Mouse (Mus musculus) megakaryocyte-erythroid progenitor cell, adult 5-6 weeks (primary cell): ENCODE measurements around the gene Glmp. TPM values are rescaled to one million over a fixed set of nuclear protein-coding genes. Genes with fewer than 3 reads are reported as not detected.
"Not testable (repeated sequence)": the region's sequence is repeated elsewhere in the genome, so short reads cannot be mapped to it uniquely, and the experiment has no call there.

ENCODE experiments used
- ATAC-seq: replicated peaks from 2 replicates; pipeline ENCODE4 v1.8.0; 2016; ENCODE audit warnings: mild to moderate bottlenecking, inconsistent platforms; ENCODE audit not compliant: severe bottlenecking, poor library complexity, low FRiP score, low TSS enrichment
- total RNA-seq, 2 experiments: library from RNA; stranded (forward) in 1 of 2; stranded (reverse) in 1 of 2; fragments of 200-1000, 215-1000 nt in 1 of 2; fragments of >200 nt in 1 of 2; fragmentation: Nextera tagmentation in 1 of 2; gene quantifications; 2 replicates each; pipeline ENCODE4 v1.2.3; 2014 to 2017

The Glmp gene
- total RNA-seq, 2 experiments from 2014 or later = 7.0 to 39.2 TPM

DNA sequence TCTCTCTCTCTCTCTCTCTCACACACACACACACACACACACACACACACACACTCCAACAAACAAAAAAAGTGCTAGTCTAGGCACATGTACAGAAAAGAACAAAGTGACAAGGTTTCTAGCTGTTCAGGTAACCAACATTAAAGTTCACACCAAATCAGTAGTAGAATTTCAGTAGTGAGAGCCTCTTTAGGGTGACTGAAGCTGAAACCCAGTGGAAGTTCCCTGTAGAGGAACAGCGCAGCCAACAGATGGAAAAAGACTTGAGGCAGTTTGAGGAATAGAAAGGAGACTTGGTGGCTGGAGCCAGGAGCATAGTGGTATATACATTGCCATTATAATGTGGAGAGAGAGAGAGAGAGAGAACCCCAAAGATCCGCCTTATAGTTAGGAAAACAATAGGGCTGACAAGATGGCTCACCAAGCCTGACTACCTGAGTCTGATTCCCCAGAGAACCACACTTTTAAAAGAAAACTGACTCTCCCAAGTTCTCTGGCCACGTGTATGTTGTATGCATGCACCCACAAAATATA lies 10.1 kb downstream of the Glmp start:
- no peak for ATAC-seq

DNA sequence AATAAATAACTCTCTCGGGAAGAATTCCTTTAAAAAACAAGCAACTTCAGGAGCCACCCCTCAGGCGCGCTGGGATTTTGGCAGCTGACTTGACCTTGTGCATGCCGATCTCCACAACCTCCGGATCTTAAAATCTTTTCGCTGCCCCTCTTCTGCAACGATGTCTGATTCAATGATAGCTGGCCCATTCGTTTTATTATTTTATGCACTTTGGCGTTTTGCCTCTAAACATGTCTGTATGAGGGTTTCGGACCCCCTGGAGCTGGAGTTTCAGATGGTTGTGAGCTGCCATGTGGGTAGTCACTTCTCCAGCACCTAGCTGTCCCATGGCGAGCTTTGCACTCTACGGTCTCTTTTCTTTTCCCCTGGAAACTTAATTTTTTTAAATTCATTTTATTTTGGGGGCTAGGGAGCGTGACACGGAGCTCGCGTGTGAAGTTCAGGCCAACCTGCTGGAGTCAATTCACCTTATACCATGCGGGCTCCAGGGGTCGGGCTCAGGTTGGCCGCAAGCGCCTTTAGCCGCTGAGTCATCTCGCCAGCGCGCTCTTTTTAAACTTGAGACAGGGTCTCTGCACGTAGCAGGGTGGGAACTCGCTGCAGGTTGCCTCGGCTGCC lies 10.7 kb downstream of the Glmp start:
- peak; percentile 38 for ATAC-seq

DNA sequence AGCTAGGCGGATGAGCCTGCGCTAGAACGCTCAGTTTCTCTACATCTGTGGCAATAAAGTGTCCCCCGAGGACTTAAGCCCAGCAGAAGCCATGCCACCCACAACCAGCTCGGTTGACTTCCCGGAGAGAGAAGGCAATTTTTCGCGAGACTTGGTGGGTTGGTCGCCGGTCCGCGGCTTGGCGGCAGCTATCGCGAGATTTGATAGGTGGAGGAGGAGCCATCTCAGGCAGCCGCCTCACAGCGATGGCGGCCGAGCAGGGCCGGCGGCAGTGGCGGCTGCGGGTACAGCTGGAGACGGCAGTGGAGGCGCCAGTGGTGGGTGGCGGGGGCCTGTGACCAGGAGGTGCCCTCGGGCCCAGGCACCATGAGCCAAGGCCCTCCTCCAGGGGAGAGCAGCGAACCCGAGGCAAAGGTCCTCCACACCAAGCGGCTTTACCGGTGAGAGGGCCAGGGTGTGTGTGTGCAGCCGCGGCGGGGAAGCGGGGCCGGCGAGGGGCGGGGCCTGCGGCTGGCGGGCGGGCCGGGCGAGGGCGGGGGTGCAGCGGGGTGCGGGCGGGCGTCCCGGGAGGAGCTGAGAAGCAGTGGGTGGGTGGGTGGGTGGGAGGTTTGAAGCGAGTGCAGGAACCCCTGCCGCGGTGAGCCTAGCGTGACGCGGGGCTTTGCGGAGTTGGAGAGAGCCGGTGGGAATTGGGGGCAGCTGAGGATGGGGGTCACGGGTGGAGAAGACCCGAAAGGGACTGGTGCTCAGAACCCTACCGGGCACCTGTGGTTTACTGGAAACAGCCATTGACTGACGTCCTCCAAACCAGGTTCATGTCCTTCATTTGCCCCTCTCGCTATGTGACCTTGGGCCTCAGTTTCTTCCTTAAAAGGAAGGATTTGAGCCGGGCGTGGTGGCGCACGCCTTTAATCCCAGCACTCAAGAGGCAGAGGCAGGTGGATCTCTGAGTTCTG lies 11.5 kb downstream of the Glmp start, which contains the start of the genes Tmem79 and Smg5:
Gene Tmem79 (minus strand): TSS at position 91 of the 956 bp plus-strand sequence.
Gene Smg5 (plus strand): TSS at position 203 of the 956 bp plus-strand sequence.
- ATAC-seq = peak; percentile 88

DNA sequence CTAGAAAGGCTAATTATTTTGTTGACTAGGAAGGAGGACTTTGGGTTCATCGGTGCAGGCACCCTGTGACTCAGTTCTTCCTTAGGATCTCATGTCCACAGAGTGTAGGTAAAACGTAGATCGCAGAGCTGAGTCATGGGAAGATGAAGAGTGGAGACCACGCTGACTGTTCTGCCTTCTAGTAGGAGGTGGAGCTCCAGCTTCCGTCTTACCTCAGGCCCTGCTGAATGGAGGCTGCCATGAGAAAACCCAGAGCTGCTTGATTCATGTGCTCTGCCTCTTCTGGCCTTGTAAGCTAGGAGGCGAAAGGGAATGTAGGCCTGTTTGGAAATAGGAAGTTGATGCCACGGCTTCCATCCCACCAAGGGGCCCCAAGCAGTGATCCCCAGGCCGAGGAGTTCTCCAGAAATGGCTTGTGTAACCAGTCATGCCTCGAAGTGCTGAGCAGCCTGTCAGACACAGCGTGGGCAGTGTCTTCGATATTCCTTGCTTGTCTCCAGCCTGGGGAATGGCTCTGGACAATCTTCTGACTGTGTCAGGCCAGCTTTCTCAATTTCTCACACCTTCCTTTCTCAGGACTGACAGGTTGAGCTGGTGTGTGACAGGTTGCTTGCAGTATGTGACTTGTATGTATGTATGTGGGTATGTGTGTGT lies 12.7 kb downstream of the Glmp start:
- no peak for ATAC-seq

DNA sequence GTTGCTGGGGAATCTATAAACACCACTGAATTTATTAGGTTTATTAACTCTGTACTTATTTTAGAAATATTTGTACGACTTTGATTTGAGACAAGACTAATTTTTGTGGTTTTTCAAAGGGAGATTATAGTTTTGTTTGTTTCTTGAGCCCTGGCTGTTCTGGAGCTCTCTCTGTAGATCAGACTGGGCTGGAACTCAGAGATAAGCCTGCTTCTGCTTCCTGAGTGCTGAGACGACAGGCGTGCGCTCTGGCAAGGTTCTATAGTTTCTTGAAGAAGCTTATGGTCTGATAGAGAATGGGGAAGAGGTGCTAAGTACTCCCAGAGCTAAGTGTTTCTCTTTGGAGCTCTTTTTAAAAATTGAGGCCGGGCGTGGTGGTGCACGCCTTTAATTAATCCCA lies 13.5 kb downstream of the Glmp start:
- ATAC-seq = peak; percentile 78

DNA sequence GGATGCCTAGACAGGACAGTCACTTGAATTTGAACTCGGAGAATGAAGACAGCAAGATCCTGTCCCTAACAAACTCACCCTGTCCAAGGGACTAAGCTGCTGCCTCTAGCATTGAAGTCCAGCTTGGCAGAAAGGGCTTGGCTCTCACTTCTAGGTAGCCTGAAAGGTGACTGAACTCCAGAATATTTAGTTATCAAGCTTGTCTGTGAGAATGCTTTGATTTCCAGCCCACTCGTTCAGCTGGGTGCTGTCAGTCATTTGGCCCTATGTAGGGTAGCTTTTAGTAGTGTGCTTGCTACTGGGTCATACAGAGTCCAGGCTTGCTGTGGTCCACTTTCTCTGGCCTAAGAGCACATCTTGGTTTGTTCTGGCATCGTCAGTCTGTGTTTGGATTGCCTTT lies 14.2 kb downstream of the Glmp start:
- no peak for ATAC-seq

DNA sequence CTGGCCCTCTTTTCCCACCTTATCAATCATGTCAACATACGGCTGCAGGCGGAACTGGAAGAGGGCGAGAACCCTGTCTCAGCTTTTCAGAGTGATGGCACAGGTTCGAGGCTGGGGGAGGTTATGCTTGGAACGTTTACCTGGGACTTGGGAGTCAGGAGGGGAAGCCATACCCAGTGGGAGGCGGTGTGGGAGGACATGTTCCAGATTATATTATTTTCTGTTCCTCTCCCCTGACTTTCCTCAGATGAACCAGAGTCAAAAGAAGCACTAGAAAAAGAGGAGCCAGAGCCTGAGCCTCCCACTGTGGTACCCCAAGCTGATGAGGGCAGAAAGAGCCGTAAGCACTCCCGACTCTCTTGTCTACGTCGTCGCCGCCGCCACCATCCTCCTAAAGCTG lies 25.9 kb downstream of the Glmp start:
- ATAC-seq = no peak

DNA sequence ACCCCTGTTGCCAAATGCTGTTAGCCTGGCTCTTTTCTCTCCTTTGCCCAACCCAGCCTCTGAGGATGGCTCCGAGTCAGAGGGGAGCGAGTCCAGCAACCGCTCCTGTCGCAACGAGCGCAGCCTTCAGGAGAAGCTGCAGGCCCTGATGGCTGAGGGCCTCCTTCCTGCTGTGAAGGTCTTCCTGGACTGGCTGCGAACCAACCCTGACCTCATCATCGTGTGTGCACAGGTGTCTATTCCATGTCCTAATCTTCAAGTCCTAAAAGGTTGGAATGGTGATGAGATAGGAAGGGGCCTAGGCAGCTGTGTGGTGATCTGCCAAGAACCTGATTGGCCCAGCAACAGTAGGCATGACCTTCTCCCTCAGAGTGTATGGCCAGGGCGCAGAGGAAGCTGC lies 28.1 kb downstream of the Glmp start:
- ATAC-seq = no peak

DNA sequence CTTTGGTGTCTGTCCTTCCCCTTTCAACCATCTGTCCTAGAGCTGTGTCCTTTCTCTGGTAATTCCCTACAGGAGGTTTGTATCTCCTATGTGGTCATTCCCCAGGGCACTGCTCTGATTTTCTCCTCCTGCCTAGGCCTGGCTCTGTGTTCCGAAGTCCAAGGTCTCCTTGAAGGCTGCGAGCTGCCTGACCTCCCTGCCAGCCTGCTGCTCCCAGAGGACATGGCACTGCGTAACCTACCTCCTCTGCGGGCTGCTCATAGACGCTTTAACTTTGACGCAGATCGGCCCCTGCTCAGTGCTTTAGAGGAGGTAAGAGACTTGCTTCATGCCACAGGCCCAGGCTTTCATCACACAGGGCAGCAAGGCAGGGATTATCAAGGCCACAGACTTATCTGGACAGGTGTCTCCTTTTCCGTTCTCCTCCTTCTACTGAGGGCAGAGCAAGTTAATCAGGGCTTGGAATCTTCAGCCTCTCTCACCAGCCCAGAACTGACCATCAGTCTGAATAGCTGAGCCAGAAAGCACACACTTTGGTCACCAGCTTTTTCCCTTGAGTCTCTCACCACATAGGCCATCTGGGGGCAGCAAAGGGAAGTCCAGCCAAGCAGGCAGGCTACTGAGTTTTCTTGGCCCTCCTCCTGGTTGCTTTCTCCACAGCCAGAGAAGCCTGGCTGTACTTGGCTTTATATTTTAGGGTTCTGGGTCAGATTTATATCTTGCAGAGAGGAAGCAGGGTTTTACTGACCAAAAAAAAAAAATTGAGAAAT lies 29.8 kb downstream of the Glmp start:
- no peak for ATAC-seq

DNA sequence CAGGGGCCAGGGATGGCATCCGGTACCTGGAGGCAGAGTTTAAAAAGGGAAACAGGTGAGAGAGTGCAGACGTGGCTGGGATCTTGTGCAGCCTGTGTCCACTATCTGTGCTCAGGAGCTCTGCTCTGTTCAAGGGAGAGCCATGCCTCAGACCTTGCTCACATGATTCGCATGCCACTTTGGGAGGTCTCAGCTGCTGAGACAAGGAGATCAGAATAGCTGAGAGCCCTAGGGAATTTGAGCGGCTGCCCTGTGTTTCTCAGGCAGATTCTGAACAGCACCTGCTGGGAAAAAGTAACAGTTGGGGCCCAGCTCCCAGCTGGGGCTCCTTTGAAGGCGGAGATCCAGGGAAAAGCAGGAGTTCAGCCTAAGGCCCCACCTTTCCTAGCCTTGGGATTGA lies 34.8 kb downstream of the Glmp start:
- ATAC-seq = no peak

DNA sequence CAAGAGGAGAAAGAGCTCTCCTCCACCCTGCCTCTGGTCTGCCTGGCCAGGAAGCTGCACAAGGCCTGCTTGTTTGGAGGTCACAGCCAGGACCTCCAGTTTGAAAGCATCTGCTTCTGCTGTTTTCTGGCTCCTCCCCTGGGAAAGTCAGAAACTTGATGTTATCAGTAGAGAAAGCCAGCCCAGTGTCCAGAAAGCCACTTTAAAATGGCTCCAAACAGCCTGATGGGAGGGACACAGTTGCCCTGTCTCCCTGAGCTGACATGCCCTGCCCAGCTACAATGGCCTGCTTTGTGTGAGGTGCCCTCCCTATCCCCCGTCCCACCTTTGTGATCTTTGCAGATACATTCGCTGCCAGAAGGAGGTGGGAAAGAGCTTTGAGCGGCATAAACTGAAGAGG lies 35.2 kb downstream of the Glmp start:
- no peak for ATAC-seq

DNA sequence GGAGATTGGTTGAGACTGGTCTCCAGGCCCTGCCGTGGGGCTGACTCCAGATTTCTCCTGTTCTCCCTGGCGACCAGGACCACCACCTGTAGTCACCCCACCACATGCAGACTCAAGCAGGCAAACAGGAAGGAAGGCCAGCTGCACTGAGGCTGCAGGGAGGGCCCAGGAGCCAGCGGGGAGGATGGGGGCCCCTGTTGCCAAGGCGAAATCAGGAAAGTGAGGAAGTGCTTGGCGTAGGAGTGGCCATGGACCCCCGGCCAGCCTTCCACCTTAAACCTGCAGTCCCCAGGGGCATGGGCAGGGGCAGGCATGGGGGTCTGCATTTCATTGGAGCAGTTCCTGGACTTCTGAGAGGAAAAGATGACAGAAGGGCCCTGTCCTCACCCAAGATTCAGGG lies 36.3 kb downstream of the Glmp start:
- no peak for ATAC-seq

DNA sequence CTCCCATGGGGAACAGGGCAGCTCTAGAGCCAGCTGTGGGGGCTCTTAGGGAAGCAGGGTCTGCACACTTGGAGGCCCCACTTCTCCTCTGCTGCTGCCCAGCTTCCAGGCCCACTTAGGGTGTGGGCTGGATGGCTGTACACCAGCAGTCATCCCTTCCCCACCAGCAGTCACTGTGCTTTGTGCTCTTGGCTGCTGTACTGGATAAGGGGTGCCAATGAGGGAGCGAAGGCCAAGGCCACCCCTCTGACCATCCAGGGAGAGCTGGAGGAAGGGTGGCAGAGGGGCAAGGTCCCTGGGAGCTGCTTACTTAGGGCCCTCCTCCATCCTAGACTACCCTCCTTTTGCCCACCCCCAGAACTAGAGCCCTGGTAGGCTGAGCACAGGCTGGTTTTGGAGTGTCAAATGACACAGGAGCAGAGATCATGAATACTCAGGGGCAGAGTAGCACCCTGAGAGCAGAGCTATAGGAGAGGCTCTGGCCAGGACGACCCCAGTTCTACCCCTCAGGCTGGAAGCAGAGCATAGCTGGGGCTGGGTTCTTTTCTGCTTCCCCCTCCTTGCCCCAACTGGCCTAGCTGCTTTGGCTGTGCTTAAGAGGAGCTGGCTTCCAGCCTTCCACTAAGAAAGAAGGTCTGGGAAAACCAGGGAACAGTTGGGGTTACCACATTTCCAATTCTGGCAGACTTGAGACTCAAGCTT lies 36.9 kb downstream of the Glmp start:
- no peak for ATAC-seq

DNA sequence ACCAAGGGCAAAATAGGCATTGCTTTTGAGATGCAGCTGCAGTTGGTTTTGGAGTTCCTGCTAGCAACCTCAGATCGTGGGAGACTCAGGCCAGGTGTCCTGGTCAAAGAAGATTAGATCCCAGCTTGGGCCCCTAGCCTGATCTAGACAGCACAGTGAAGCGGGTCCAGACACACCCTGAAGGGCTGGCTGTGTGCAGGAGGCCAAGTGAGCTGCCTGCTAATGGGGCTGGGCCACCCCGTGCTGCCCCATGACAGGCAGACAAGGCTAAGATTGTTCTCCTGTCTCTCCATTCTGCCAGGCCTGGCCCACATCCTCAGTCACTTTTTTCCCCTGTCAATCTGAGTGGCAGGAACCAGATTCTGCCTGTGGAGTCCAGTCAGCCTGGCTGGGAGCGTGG lies 38.9 kb downstream of the Glmp start:
- peak; percentile 74 for ATAC-seq

DNA sequence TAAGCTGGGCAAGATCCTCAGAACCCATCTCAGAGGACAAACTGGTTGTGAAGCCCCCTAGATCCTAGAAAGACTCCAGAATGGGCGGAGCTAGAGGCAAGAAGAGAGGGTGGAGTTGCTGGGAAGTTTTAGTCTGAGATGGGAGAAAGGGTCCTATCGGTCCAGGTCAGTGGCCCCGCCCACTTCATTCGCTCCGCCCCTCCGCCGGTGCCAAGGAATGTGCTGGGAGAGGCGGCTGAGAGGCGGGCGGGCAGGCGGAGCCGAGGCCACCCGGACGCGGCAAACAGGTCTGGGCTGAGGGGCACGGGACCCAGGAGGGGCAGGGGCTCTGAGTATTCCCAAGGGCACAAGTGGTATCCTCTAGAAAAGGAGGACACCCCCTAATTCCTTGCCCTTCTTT lies 39.5 kb downstream of the Glmp start, which contains the start of gene Paqr6:
Gene Paqr6 (plus strand): TSS at position 248 of the 400 bp plus-strand sequence.
- ATAC-seq = no peak

DNA sequence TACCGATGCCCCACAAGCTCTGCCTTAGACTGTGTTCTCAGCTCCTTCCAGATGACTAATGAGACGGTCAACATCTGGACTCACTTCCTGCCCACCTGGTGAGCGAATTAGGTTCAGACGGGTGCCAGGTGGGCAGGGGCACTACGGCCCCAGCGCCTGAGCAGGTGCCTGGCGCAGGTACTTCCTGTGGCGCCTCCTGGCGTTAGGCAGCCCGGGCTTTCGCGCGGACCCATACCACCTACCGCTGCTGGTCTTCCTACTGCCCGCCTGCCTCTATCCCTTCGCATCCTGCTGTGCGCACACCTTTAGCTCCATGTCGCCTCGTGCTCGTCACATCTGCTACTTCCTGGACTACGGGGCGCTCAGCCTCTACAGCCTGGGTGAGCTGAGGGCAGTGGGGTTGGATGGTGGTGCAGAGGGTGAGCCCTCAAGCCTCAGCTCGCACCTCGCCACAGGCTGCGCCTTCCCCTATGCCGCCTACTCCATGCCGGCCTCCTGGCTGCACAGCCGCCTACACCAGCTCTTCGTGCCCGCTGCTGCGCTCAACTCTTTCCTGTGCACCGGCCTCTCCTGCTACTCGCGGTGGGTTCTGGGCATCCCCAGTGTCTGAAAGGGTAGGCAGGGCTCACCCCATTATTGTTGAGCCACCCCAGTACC lies 41.0 kb downstream of the Glmp start:
- ATAC-seq = no peak

DNA sequence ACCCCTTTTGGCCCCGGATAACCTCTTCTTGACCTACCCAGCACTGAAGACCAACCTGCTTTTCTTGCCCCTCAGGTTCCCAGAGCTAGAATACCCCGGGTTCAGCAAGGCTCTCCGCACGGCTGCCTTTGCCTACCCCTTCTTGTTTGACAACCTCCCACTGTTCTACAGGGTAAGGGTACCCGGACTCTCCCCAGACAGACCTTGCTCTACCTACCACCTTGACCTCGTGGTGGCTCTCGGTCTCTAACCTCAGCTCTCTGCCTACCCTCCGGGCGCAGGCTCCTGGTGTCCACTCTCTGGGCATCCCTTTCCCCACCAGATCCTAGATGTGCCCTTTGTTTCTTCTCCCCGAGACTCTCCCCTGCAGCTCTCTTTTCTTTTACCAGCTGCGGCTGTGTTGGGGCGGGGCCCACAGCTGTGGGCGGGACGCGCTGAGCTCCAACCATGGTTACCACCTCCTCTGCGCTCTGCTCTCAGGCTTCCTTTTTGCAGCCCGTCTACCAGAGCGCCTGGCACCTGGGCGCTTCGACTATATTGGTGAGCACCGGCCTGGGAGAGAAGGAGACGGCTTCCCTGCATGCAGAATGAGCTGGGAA lies 42.1 kb downstream of the Glmp start:
- peak; percentile 73 for ATAC-seq

DNA sequence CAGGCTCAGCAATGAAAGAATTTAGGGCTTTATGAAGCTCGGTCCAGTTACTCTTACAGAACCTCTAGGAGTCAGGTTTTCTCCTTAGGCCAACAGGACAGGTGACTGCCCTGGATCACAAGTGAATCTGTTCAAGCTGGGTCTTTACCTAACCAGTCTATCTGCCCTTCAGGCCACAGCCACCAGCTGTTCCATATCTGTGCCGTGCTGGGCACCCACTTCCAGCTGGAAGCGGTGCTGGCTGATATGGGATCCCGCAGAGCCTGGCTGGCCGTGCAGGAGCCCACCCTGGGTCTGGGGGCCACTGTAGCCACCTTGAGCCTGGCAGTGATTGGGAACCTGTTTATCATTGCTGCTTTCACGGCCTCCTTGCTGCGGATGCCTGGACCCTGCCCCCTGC lies 42.7 kb downstream of the Glmp start:
- ATAC-seq = not testable (repeated sequence)
